Mouse (Mus musculus) midbrain, embryonic 10.5 days (tissue): Measurements from ENCODE around the gene Fcnb. TPM values are rescaled to one million over a fixed set of nuclear protein-coding genes. Genes with fewer than 3 reads are reported as not detected.

Experiments
- DNase-seq: peaks from one replicate; pipeline ENCODE4 v3.0.0-alpha.2; 2017; ENCODE audit warnings: low spot score
- H3K27ac ChIP-seq: fragments of 300-500 bp; sonication (generic); replicated peaks from 2 replicates; pipeline ENCODE4 v1.5.1; 2016; ENCODE audit warnings: mild to moderate bottlenecking
- H3K27me3 ChIP-seq: fragments of 300-500 bp; sonication (generic); 2 replicates; pipeline ENCODE4 v1.6.1; 2016; ENCODE audit warnings: low read depth, mild to moderate bottlenecking; ENCODE audit not compliant: poor library complexity, severe bottlenecking
- H3K36me3 ChIP-seq: fragments of 300-500 bp; sonication (generic); 2 replicates; pipeline ENCODE4 v1.6.1; 2016; ENCODE audit warnings: mild to moderate bottlenecking, moderate library complexity
- H3K4me1 ChIP-seq: fragments of 300-500 bp; sonication (generic); 2 replicates; pipeline ENCODE4 v1.6.1; 2016
- H3K4me3 ChIP-seq: fragments of 300-500 bp; sonication (generic); 2 replicates; pipeline ENCODE4 v1.5.1; 2016; ENCODE audit warnings: mild to moderate bottlenecking, moderate library complexity
- H3K9me3 ChIP-seq: fragments of 300-500 bp; sonication (generic); replicated peaks from 2 replicates; pipeline ENCODE4 v1.6.1; 2016; ENCODE audit warnings: mild to moderate bottlenecking
- WGBS: fragments of 180-500 bp; shearing (Covaris S2); methylation state at CpG from one replicate; pipeline ENCODE4 v1.1.7; 2016; 5-methylcytosine and 5-hydroxymethylcytosine counted together
- polyA plus RNA-seq: library from polyadenylated mRNA; unstranded; fragments of >200 nt; fragmentation: Nextera tagmentation; extraction: Ambion mirVana; gene quantifications from 2 replicates; pipeline ENCODE4 v1.2.1, GENCODE M21; 2016

Gene Fcnb
- polyA plus RNA-seq, 1 experiment from 2014 or later, result not detected

GRCm38 (mm10) chr2:28037505-28038390 lies 46.9 kb downstream of the Fcnb start:
- Histone ChIP-seq H3K4me3 (no peak overlapping the region), H3K27me3 (no peaks in the 10 kb centered on the region), H3K4me1 (no peaks in the 10 kb centered on the region), H3K27ac (no peak overlapping the region), H3K9me3 (no peaks in the 10 kb centered on the region), H3K36me3 (peaks cover 10% of the 10 kb centered on the region)
- 91% methylated on average over 12 of the region's 12 CpGs for WGBS
- DNase-seq, result no peak

GRCm38 (mm10) chr2:28036788-28037187 lies 47.9 kb downstream of the Fcnb start:
- H3K27ac ChIP-seq, result no peak overlapping the region
- WGBS, result 91% methylated on average over 13 of the region's 13 CpGs
- H3K27me3 ChIP-seq, result no peaks in the 10 kb centered on the region
- no peak overlapping the region for H3K4me3 ChIP-seq
- H3K9me3 ChIP-seq, result no peaks in the 10 kb centered on the region
- H3K4me1 ChIP-seq, result no peaks in the 10 kb centered on the region
- peaks cover 10% of the 10 kb centered on the region for H3K36me3 ChIP-seq
- no peak for DNase-seq

GRCm38 (mm10) chr2:28034011-28034710 lies 50.5 kb downstream of the Fcnb start:
- WGBS, result 91% methylated on average over 13 of the region's 13 CpGs
- peaks cover 12% of the 10 kb centered on the region for H3K36me3 ChIP-seq
- DNase-seq, result no peak
- no peaks in the 10 kb centered on the region for H3K27me3 ChIP-seq
- no peak overlapping the region for H3K4me3 ChIP-seq
- H3K4me1 ChIP-seq, result no peaks in the 10 kb centered on the region
- H3K27ac ChIP-seq, result no peak overlapping the region
- no peaks in the 10 kb centered on the region for H3K9me3 ChIP-seq

GRCm38 (mm10) chr2:28032469-28032868 lies 52.2 kb downstream of the Fcnb start:
- no peaks in the 10 kb centered on the region for H3K9me3 ChIP-seq
- H3K4me3 ChIP-seq, result no peak overlapping the region
- no peak overlapping the region for H3K27ac ChIP-seq
- no peaks in the 10 kb centered on the region for H3K27me3 ChIP-seq
- 94% methylated on average over 11 of the region's 11 CpGs for WGBS
- peaks cover 24% of the 10 kb centered on the region for H3K36me3 ChIP-seq
- H3K4me1 ChIP-seq, result no peaks in the 10 kb centered on the region
- no peak for DNase-seq

GRCm38 (mm10) chr2:28031860-28032259 lies 52.8 kb downstream of the Fcnb start:
- 92% methylated on average over 9 of the region's 9 CpGs for WGBS
- Histone ChIP-seq H3K27ac (0 out of 2 replicates have a peak overlapping the region, but pooled peaks have one; percentile 3), H3K36me3 (peaks cover 23% of the 10 kb centered on the region), H3K27me3 (no peaks in the 10 kb centered on the region), H3K4me1 (no peaks in the 10 kb centered on the region), H3K4me3 (no peak overlapping the region), H3K9me3 (no peaks in the 10 kb centered on the region)
- DNase-seq, result no peak

Other genes starting within 250 kb of the Fcnb start
- gene Col5a1, start 198.5 kb downstream of the Fcnb start, polyA plus RNA-seq, result 16.2 and 19.8 TPM in 2 replicates
- gene Olfm1, start 108.1 kb upstream of the Fcnb start, polyA plus RNA-seq, result 27.8 and 42.4 TPM in 2 replicates